In genomic region chr15:68801763-68802162, GRCm38 (mm10) we compare ENCODE assay signal across 10 mouse cellular contexts.
"Had no signal": no experiment of that assay in that cellular context is flagged by ENCODE, and none has a peak within 500 bp of the region (broad histone marks: within the 10 kb centered on the region; RNA-seq: fewer than 3 reads in every experiment).

No protein-coding gene starts in this region.

- DNase-seq: kidney, adult 2 months; kidney, postnatal 25 days; layer of hippocampus, adult 9-11 months; lung, embryonic 14.5 days; lung, postnatal 10 days; lung, postnatal 4 days; midbrain, embryonic 14.5 days; spleen, adult 18-20 months; thymus, adult 2 months; thymus, postnatal 25 days had no signal
